Mouse (Mus musculus) spleen, adult 2 months (tissue): Measurements from ENCODE around the gene Casp3.

Experiments used
- CTCF ChIP-seq: fragments of 200-500 bp; IDR thresholded peaks from 2 replicates; pipeline ENCODE4 v1.5.1; 2011; ENCODE audit warnings: mild to moderate bottlenecking, inconsistent platforms; ENCODE audit not compliant: insufficient read depth, insufficient read length, insufficient replicate concordance; ENCODE audit errors: extremely low read depth
- POLR2A ChIP-seq: fragments of 200-500 bp; IDR thresholded peaks from 2 replicates; pipeline ENCODE4 v1.6.1; 2011; ENCODE audit warnings: low read depth, low read length, inconsistent platforms

DNA sequence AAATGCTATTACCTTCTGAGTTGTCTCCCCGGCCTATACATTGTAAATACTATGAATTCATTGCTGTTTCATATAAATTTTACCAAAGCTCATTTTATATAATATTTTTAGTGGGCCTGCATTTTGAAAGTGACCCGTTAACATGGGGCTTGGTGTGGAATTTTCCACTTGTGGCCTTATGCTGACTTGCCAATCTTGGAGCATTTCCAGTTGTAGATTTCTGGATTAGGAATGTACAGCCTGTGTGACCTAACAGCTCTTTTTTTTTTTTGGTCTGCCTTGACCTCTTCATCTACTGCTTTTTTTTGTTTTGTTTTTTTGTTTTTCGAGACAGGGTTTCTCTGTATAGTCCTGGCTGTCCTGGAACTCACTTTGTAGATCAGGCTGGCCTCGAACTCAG is 13.8 kb downstream of the Casp3 start:
- no peak for TF ChIP-seq POLR2A
- TF ChIP-seq CTCF: no peak
